Mouse (Mus musculus): Measurements from ENCODE around the gene Pip5k1b. TPM values are rescaled to one million over a fixed set of nuclear protein-coding genes. Genes with fewer than 3 reads are reported as not detected.

The Pip5k1b gene
- polyA plus RNA-seq, 1 experiment from 2014 or later = 5.6 TPM

DNA sequence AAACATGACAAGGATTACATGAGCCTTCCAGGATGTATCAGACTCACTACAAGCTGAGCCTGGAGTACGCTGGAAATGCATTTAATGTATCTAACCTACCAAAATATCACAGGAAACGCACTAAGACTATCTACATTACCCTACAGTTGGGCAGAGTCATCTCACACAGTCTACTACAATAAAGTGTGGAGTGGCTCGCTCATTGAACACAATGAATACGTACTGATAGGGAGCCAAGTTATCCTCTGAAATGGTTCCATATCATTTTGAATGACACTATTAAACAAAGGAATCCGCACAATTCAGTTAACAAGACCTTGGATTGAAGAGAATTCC lies 28.1 kb downstream of the Pip5k1b start:
- Histone ChIP-seq H3K27me3 (replicated peaks; ENCODE audit: control insufficient read depth, insufficient read depth, low read length) (no peaks in the 10 kb centered on the region; the same call in 1 of the 2 replicates), H3K4me2 (0 out of 2 replicates have a peak overlapping the region, but pooled peaks have one; percentile 1), H3K4me1 (replicated peaks; ENCODE audit: control insufficient read depth, insufficient read depth, low read length) (peaks cover 23% of the 10 kb centered on the region), H3K27ac (ENCODE audit: low read depth, low read length) (peak overlapping the region; percentile 63; the same call in 1 of the 2 replicates), H3K9ac (ENCODE audit: low read depth, low read length) (no peak overlapping the region; the same call in 1 of the 2 replicates), H3K4me3 (ENCODE audit: low read depth, low read length) (no peak overlapping the region), H3K9me3 (ENCODE audit: control insufficient read depth, low read length) (no peaks in the 10 kb centered on the region), H3K36me3 (ENCODE audit: control insufficient read depth, insufficient read depth, low read length) (no peaks in the 10 kb centered on the region)
- DNase-seq (ENCODE audit: low spot score) (no peak), ATAC-seq (replicated peaks; ENCODE audit: low FRiP score) (no peak)
- WGBS = 71% methylated on average over 5 of the region's 5 CpGs

GRCm38 (mm10) chr19:24526731-24527612 lies 28.7 kb downstream of the Pip5k1b start:
- DNase-seq (ENCODE audit: low spot score) = no peak
- peak overlapping the region; percentile 5; the same call in 1 of the 2 replicates for H3K4me2 ChIP-seq
- 0 out of 2 replicates have a peak, but pooled peaks have one; percentile 40 for ATAC-seq (replicated peaks; ENCODE audit: low FRiP score)
- no peak overlapping the region for H3K4me3 ChIP-seq (ENCODE audit: low read depth, low read length)
- H3K27ac ChIP-seq (ENCODE audit: low read depth, low read length) = peak overlapping the region; percentile 63; the same call in 1 of the 2 replicates
- WGBS = 53% methylated on average over 15 of the region's 15 CpGs
- H3K36me3 ChIP-seq (ENCODE audit: control insufficient read depth, insufficient read depth, low read length) = no peaks in the 10 kb centered on the region
- H3K9me3 ChIP-seq (ENCODE audit: control insufficient read depth, low read length) = no peaks in the 10 kb centered on the region
- peaks cover 23% of the 10 kb centered on the region for H3K4me1 ChIP-seq (replicated peaks; ENCODE audit: control insufficient read depth, insufficient read depth, low read length)
- H3K27me3 ChIP-seq (replicated peaks; ENCODE audit: control insufficient read depth, insufficient read depth, low read length) = no peaks in the 10 kb centered on the region; the same call in 1 of the 2 replicates
- H3K9ac ChIP-seq (ENCODE audit: low read depth, low read length) = no peak overlapping the region; the same call in 1 of the 2 replicates

- H3K4me1 ChIP-seq (replicated peaks; ENCODE audit: control insufficient read depth, insufficient read depth, low read length) = peaks cover 32% of the 10 kb centered on the region
- H3K9me3 ChIP-seq (ENCODE audit: control insufficient read depth, low read length) = no peaks in the 10 kb centered on the region
- H3K27me3 ChIP-seq (replicated peaks; ENCODE audit: control insufficient read depth, insufficient read depth, low read length) = no peaks in the 10 kb centered on the region; the same call in 1 of the 2 replicates
- no peak overlapping the region for H3K4me3 ChIP-seq (ENCODE audit: low read depth, low read length)
- no peak overlapping the region for H3K27ac ChIP-seq (ENCODE audit: low read depth, low read length)
- no peak overlapping the region for H3K4me2 ChIP-seq
- DNase-seq (ENCODE audit: low spot score) (no peak), ATAC-seq (replicated peaks; ENCODE audit: low FRiP score) (no peak)
- H3K36me3 ChIP-seq (ENCODE audit: control insufficient read depth, insufficient read depth, low read length) = no peaks in the 10 kb centered on the region
- H3K9ac ChIP-seq (ENCODE audit: low read depth, low read length) = no peak overlapping the region
- WGBS = 86% methylated on average over 15 of the region's 15 CpGs
Observed at GRCm38 (mm10) chr19:24523476-24524313, 32.0 kb downstream of the Pip5k1b start.

GRCm38 (mm10) chr19:24521997-24522396 lies 33.7 kb downstream of the Pip5k1b start:
- DNase-seq (ENCODE audit: low spot score) = no peak
- no peaks in the 10 kb centered on the region for H3K9me3 ChIP-seq (ENCODE audit: control insufficient read depth, low read length)
- no peaks in the 10 kb centered on the region; the same call in 1 of the 2 replicates for H3K27me3 ChIP-seq (replicated peaks; ENCODE audit: control insufficient read depth, insufficient read depth, low read length)
- no peak overlapping the region for H3K4me3 ChIP-seq (ENCODE audit: low read depth, low read length)
- no peaks in the 10 kb centered on the region for H3K36me3 ChIP-seq (ENCODE audit: control insufficient read depth, insufficient read depth, low read length)
- H3K4me2 ChIP-seq = no peak overlapping the region
- no peak for ATAC-seq (replicated peaks; ENCODE audit: low FRiP score)
- peaks cover 25% of the 10 kb centered on the region for H3K4me1 ChIP-seq (replicated peaks; ENCODE audit: control insufficient read depth, insufficient read depth, low read length)
- H3K27ac ChIP-seq (ENCODE audit: low read depth, low read length) = no peak overlapping the region
- WGBS = 85% methylated on average over 7 of the region's 7 CpGs
- H3K9ac ChIP-seq (ENCODE audit: low read depth, low read length) = no peak overlapping the region

DNA sequence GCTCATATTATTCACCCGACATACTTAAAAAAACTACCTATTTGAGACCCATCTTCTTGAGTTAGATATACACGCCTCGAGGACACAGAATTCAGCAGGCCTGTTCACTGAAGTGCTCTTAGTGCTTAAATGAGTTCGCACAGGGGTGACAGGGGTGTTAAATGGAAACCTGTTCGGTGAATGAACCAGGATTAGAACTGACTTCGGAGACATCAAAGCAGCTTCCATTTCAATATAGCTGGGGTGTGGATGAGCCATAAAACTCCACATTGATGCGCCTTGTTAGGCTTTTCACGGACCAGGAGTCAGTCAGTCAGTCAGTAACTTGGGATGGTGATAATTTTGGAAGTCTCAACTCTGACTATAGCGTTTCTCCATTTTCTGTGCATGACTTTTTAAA lies 34.5 kb downstream of the Pip5k1b start:
- Histone ChIP-seq H3K27me3 (replicated peaks; ENCODE audit: control insufficient read depth, insufficient read depth, low read length) (no peaks in the 10 kb centered on the region; the same call in 1 of the 2 replicates), H3K9ac (ENCODE audit: low read depth, low read length) (no peak overlapping the region), H3K36me3 (ENCODE audit: control insufficient read depth, insufficient read depth, low read length) (no peaks in the 10 kb centered on the region), H3K4me1 (replicated peaks; ENCODE audit: control insufficient read depth, insufficient read depth, low read length) (peaks cover 25% of the 10 kb centered on the region), H3K9me3 (ENCODE audit: control insufficient read depth, low read length) (no peaks in the 10 kb centered on the region), H3K27ac (ENCODE audit: low read depth, low read length) (no peak overlapping the region), H3K4me2 (no peak overlapping the region), H3K4me3 (ENCODE audit: low read depth, low read length) (no peak overlapping the region)
- 78% methylated on average over 9 of the region's 9 CpGs for WGBS
- ATAC-seq (replicated peaks; ENCODE audit: low FRiP score) (no peak), DNase-seq (ENCODE audit: low spot score) (no peak)

DNA sequence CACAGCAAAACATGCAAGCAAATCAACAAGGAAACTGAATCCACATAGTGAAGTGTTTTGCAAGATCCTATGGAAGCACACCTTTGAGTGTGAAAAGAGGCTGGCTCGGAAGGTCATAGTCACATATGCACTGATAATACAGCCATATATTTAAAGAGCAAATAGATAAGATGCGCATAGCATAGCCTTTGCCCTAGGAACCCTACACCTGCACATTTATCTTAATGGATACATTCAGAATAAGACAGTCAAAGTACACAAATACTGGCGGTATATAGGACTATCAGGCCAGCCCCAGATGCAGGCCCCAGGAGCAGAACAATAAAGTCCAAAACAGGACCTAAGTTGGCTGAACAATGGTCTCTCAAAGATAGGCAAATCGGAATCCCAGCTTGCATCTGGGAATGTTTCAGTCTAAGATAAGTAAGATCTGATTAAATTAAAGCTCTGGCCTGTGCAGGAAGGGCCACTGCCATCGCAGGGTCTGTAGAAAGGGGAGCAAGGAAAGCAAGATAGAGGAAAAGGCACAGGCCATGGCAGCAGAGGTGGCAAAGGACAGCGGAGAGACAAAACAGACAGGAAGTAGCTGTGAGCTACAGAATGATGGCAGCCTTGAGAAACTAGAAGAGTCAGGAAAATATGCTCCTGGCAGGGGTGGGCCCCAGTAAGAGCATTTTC lies 35.8 kb downstream of the Pip5k1b start:
- Histone ChIP-seq H3K4me3 (ENCODE audit: low read depth, low read length) (no peak overlapping the region), H3K4me1 (replicated peaks; ENCODE audit: control insufficient read depth, insufficient read depth, low read length) (peaks cover 34% of the 10 kb centered on the region), H3K9ac (ENCODE audit: low read depth, low read length) (no peak overlapping the region), H3K9me3 (ENCODE audit: control insufficient read depth, low read length) (no peaks in the 10 kb centered on the region), H3K27me3 (replicated peaks; ENCODE audit: control insufficient read depth, insufficient read depth, low read length) (no peaks in the 10 kb centered on the region; the same call in 1 of the 2 replicates), H3K4me2 (no peak overlapping the region), H3K27ac (ENCODE audit: low read depth, low read length) (peak overlapping the region; percentile 53; the same call in 1 of the 2 replicates), H3K36me3 (ENCODE audit: control insufficient read depth, insufficient read depth, low read length) (no peaks in the 10 kb centered on the region)
- ATAC-seq (replicated peaks; ENCODE audit: low FRiP score) = no peak
- DNase-seq (ENCODE audit: low spot score) = no peak
- WGBS = 62% methylated on average over 6 of the region's 6 CpGs

DNA sequence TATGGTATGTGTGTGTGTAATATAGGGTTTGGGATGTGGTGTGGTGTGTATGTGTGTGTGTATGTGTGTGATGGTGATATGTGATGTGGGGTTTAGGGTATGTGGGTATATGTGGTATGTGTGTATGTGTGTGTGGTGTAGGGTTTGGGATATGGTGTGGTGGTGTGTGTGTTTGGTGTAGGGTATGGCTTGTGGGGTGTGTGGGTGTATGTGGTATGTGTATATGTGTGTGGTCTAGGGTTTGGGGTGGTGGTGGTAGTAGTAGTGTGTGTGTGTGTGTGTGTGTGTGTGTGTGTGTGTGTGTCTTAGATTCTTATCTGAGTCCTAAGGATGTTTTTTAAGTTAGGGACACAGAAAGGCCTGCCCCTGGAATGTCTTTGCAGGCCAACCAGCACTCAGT lies 37.3 kb downstream of the Pip5k1b start:
- no peak overlapping the region for H3K4me3 ChIP-seq (ENCODE audit: low read depth, low read length)
- H3K4me1 ChIP-seq (replicated peaks; ENCODE audit: control insufficient read depth, insufficient read depth, low read length) = peaks cover 47% of the 10 kb centered on the region
- no peaks in the 10 kb centered on the region for H3K27me3 ChIP-seq (replicated peaks; ENCODE audit: control insufficient read depth, insufficient read depth, low read length)
- no peak overlapping the region for H3K4me2 ChIP-seq
- H3K27ac ChIP-seq (ENCODE audit: low read depth, low read length) = no peak overlapping the region
- H3K9me3 ChIP-seq (ENCODE audit: control insufficient read depth, low read length) = no peaks in the 10 kb centered on the region
- DNase-seq (ENCODE audit: low spot score) (no peak), ATAC-seq (replicated peaks; ENCODE audit: low FRiP score) (no peak)
- no peaks in the 10 kb centered on the region for H3K36me3 ChIP-seq (ENCODE audit: control insufficient read depth, insufficient read depth, low read length)
- H3K9ac ChIP-seq (ENCODE audit: low read depth, low read length) = no peak overlapping the region

DNA sequence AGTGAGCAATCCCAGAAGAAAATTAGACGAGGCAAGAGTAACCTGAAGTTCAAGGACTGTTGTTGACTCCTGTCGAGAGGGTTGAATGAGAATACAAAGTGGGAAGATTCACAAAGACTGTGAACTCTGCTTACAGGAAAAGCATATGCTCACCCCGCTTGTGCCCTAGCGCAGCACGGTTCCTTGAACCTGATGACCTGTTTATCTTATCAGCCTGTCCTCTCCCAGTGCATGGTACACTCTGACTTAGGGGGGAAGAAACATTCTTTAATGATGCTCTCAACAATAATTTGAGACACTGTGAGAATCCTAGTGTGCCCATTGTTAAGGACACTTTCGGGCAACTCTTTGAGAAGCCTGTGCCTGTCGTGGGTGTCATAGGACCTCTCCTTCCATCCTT lies 38.6 kb downstream of the Pip5k1b start:
- Histone ChIP-seq H3K4me2 (no peak overlapping the region; the same call in 1 of the 2 replicates), H3K36me3 (ENCODE audit: control insufficient read depth, insufficient read depth, low read length) (no peaks in the 10 kb centered on the region), H3K9ac (ENCODE audit: low read depth, low read length) (no peak overlapping the region), H3K9me3 (ENCODE audit: control insufficient read depth, low read length) (no peaks in the 10 kb centered on the region), H3K4me1 (replicated peaks; ENCODE audit: control insufficient read depth, insufficient read depth, low read length) (peaks cover 58% of the 10 kb centered on the region), H3K27me3 (replicated peaks; ENCODE audit: control insufficient read depth, insufficient read depth, low read length) (no peaks in the 10 kb centered on the region), H3K27ac (ENCODE audit: low read depth, low read length) (no peak overlapping the region), H3K4me3 (ENCODE audit: low read depth, low read length) (no peak overlapping the region)
- DNase-seq (ENCODE audit: low spot score) = no peak
- ATAC-seq (replicated peaks; ENCODE audit: low FRiP score) = no peak
- 45% methylated on average over 7 of the region's 7 CpGs for WGBS
